Mouse (Mus musculus): ENCODE results near the gene Ttc30b.
"Not testable (repeated sequence)": the region's sequence is repeated elsewhere in the genome, so short reads cannot be mapped to it uniquely, and the experiment has no call there.

The Ttc30b gene

GRCm38 (mm10) chr2:75938117-75939063 lies at the start of gene Ttc30b:
Ttc30b (minus strand) TSS chr2:75938585.
- DNase-seq (ENCODE audit: low read depth): peak; percentile 73

- no peak for DNase-seq (ENCODE audit: low read depth)
Observed at GRCm38 (mm10) chr2:75987739-75988138, 49.4 kb upstream of the Ttc30b start.

GRCm38 (mm10) chr2:75985124-75985523 lies 46.7 kb upstream of the Ttc30b start:
- peak; percentile 53 for DNase-seq (ENCODE audit: low read depth)

- DNase-seq (ENCODE audit: low read depth): no peak
Observed at GRCm38 (mm10) chr2:75983847-75984246, 45.5 kb upstream of the Ttc30b start.

GRCm38 (mm10) chr2:75983091-75983490 lies 44.7 kb upstream of the Ttc30b start:
- no peak for DNase-seq (ENCODE audit: low read depth)

GRCm38 (mm10) chr2:75982626-75983025 lies 44.2 kb upstream of the Ttc30b start:
- no peak for DNase-seq (ENCODE audit: low read depth)

GRCm38 (mm10) chr2:75981440-75982081 lies 43.2 kb upstream of the Ttc30b start, which contains the start of gene Ttc30a1:
Ttc30a1 (minus strand) TSS chr2:75981967.
- DNase-seq (ENCODE audit: low read depth): peak; percentile 64

GRCm38 (mm10) chr2:75980933-75981439 lies 42.6 kb upstream of the Ttc30b start:
- not testable (repeated sequence) for DNase-seq (ENCODE audit: low read depth)

- DNase-seq (ENCODE audit: low read depth): peak; percentile 23
Observed at GRCm38 (mm10) chr2:75977752-75978368, 39.5 kb upstream of the Ttc30b start, which contains the start of gene Ttc30a2. Ttc30a2 (minus strand) TSS chr2:75978170.

GRCm38 (mm10) chr2:75976070-75976469 lies 37.7 kb upstream of the Ttc30b start:
- DNase-seq (ENCODE audit: low read depth): not testable (repeated sequence)

GRCm38 (mm10) chr2:75974131-75974530 lies 35.7 kb upstream of the Ttc30b start:
- no peak for DNase-seq (ENCODE audit: low read depth)

- DNase-seq (ENCODE audit: low read depth): peak; percentile 68
Observed at GRCm38 (mm10) chr2:75964972-75965371, 26.6 kb upstream of the Ttc30b start.

GRCm38 (mm10) chr2:75964512-75964911 lies 26.1 kb upstream of the Ttc30b start:
- DNase-seq (ENCODE audit: low read depth): peak; percentile 26

- no peak for DNase-seq (ENCODE audit: low read depth)
Observed at GRCm38 (mm10) chr2:75964051-75964450, 25.7 kb upstream of the Ttc30b start.

GRCm38 (mm10) chr2:75963211-75963840 lies 24.9 kb upstream of the Ttc30b start:
- DNase-seq (ENCODE audit: low read depth): no peak

GRCm38 (mm10) chr2:75960366-75961330 lies 22.3 kb upstream of the Ttc30b start:
- DNase-seq (ENCODE audit: low read depth): no peak

- no peak for DNase-seq (ENCODE audit: low read depth)
Observed at GRCm38 (mm10) chr2:75959850-75960365, 21.5 kb upstream of the Ttc30b start.

- DNase-seq (ENCODE audit: low read depth): no peak
Observed at GRCm38 (mm10) chr2:75959183-75959849, 20.9 kb upstream of the Ttc30b start.

- no peak for DNase-seq (ENCODE audit: low read depth)
Observed at GRCm38 (mm10) chr2:75955709-75956108, 17.3 kb upstream of the Ttc30b start.

- no peak for DNase-seq (ENCODE audit: low read depth)
Observed at GRCm38 (mm10) chr2:75953320-75953719, 14.9 kb upstream of the Ttc30b start.

All from c-Kit-positive CD71-negative TER-119-negative erythroid progenitor cells, embryonic 14.5 days (primary cell).